Mouse (Mus musculus) G1E (cell line): Measurements from ENCODE around the gene Ttl. TPM values are rescaled to one million over a fixed set of nuclear protein-coding genes. Genes with fewer than 3 reads are reported as not detected.

ENCODE experiments used
- ATAC-seq: 2 replicates; pipeline ENCODE4 v1.8.0; 2016; ENCODE audit warnings: mild to moderate bottlenecking; ENCODE audit not compliant: insufficient number of reproducible peaks, poor library complexity, low FRiP score, severe bottlenecking; ENCODE audit errors: extremely low read depth
- DNase-seq: peaks from one replicate; pipeline ENCODE4 v3.0.0; 2012; ENCODE audit warnings: low spot score
- H3K27me3 ChIP-seq: 2 replicates; pipeline ENCODE4 v1.6.1; 2012; ENCODE audit warnings: mild to moderate bottlenecking, low read length, inconsistent platforms; ENCODE audit not compliant: insufficient read depth
- H3K36me3 ChIP-seq: replicated peaks from 2 replicates; pipeline ENCODE3; 2012; ENCODE audit warnings: mild to moderate bottlenecking, inconsistent platforms
- H3K4me1 ChIP-seq: 2 replicates; pipeline ENCODE4 v1.6.1; 2012; ENCODE audit warnings: low read depth, low read length, inconsistent platforms, mixed read lengths; ENCODE audit not compliant: insufficient read depth
- H3K4me3 ChIP-seq: 2 replicates; pipeline ENCODE4 v1.5.1; 2012; ENCODE audit warnings: low read depth, mild to moderate bottlenecking, inconsistent platforms, low read length, moderate library complexity, mixed read lengths
- H3K9me3 ChIP-seq: replicated peaks from 2 replicates; pipeline ENCODE4 v1.6.1; 2012; ENCODE audit warnings: inconsistent platforms
- CTCF ChIP-seq: IDR thresholded peaks from 2 replicates; pipeline ENCODE4 v1.5.1; 2012; ENCODE audit warnings: low read depth, low read length, inconsistent platforms, mixed read lengths
- GATA1 ChIP-seq: IDR thresholded peaks from 2 replicates; pipeline ENCODE4 v1.6.1; 2012; ENCODE audit warnings: borderline replicate concordance, low read length, inconsistent platforms, mixed read lengths
- GATA2 ChIP-seq: IDR thresholded peaks from 2 replicates; pipeline ENCODE4 v1.6.1; 2012; ENCODE audit warnings: low read depth, low read length, inconsistent platforms, borderline replicate concordance
- POLR2AphosphoS5 ChIP-seq: IDR thresholded peaks from 2 replicates; pipeline ENCODE4 v1.6.1; 2012; ENCODE audit warnings: low read depth, low read length, inconsistent platforms; ENCODE audit not compliant: insufficient replicate concordance
- TAL1 ChIP-seq: conservative IDR thresholded peaks from 2 replicates; pipeline ENCODE4 v1.6.1; 2012; ENCODE audit warnings: low read depth, low read length, inconsistent platforms, mixed read lengths
- polyA plus RNA-seq: library from polyadenylated mRNA; stranded (reverse); fragments of >175 nt; gene quantifications from 2 replicates; pipeline ENCODE4 v1.2.3, GENCODE M21; 2012
- total RNA-seq, 2 experiments: library from RNA; stranded (forward) in 1 of 2; stranded (reverse) in 1 of 2; fragments of 200-1000 nt in 1 of 2; fragments of >200 nt in 1 of 2; fragmentation: Nextera tagmentation in 1 of 2; gene quantifications; 2 replicates each; pipeline ENCODE4 v1.2.3; 2014 to 2017

The Ttl gene
- total and polyA plus RNA-seq, 3 experiments, result 0.11 TPM; not detected in 2

GRCm38 (mm10) chr2:129118061-129118460, 52.3 kb downstream of the Ttl start:
- Histone ChIP-seq H3K4me1 (peaks cover 4% of the 10 kb centered on the region), H3K4me3 (no peak overlapping the region), H3K27me3 (no peaks in the 10 kb centered on the region), H3K9me3 (no peaks in the 10 kb centered on the region), H3K36me3 (peaks cover 100% of the 10 kb centered on the region)
- ATAC-seq (no peak), DNase-seq (no peak)
- TF ChIP-seq GATA1 (no peak), GATA2 (no peak), CTCF (no peak), TAL1 (no peak), POLR2AphosphoS5 (no peak)

- no peaks in the 10 kb centered on the region for H3K27me3 ChIP-seq
- no peak overlapping the region for H3K4me3 ChIP-seq
- no peaks in the 10 kb centered on the region for H3K9me3 ChIP-seq
- peaks cover 12% of the 10 kb centered on the region for H3K4me1 ChIP-seq
- H3K36me3 ChIP-seq, result peaks cover 99% of the 10 kb centered on the region
- DNase-seq (no peak), ATAC-seq (no peak)
- TF ChIP-seq CTCF, result no peak
- no peak for TF ChIP-seq GATA1
- TF ChIP-seq POLR2AphosphoS5, result no peak
- TF ChIP-seq TAL1, result no peak
- TF ChIP-seq GATA2, result no peak
These were observed 56.2 kb downstream of the Ttl start for GRCm38 (mm10) chr2:129121986-129122385.

- Histone ChIP-seq H3K4me1 (peaks cover 40% of the 10 kb centered on the region), H3K36me3 (peaks cover 79% of the 10 kb centered on the region), H3K9me3 (no peaks in the 10 kb centered on the region), H3K27me3 (no peaks in the 10 kb centered on the region), H3K4me3 (peak within 1 kb of the TSS; percentile 74)
- peak; percentile 93 for DNase-seq
- peak; percentile 97 for ATAC-seq
- no peak for TF ChIP-seq TAL1
- TF ChIP-seq POLR2AphosphoS5, result no peak
- no peak for TF ChIP-seq GATA2
- no peak for TF ChIP-seq GATA1
- no peak for TF ChIP-seq CTCF
These were observed 63.7 kb downstream of the Ttl start, which contains the start of gene Chchd5 for GRCm38 (mm10) chr2:129129412-129129929. Gene Chchd5 (plus strand): TSS chr2:129129700.

- Histone ChIP-seq H3K27me3 (no peaks in the 10 kb centered on the region), H3K4me1 (peaks cover 40% of the 10 kb centered on the region), H3K36me3 (peaks cover 73% of the 10 kb centered on the region), H3K4me3 (peak overlapping the region; percentile 74), H3K9me3 (no peaks in the 10 kb centered on the region)
- no peak for DNase-seq
- ATAC-seq, result no peak
- TF ChIP-seq GATA1, result no peak
- no peak for TF ChIP-seq CTCF
- no peak for TF ChIP-seq POLR2AphosphoS5
- no peak for TF ChIP-seq GATA2
- no peak for TF ChIP-seq TAL1
These were observed 64.3 kb downstream of the Ttl start for GRCm38 (mm10) chr2:129129987-129130545.

GRCm38 (mm10) chr2:129130776-129131175, 65.0 kb downstream of the Ttl start:
- no peaks in the 10 kb centered on the region for H3K27me3 ChIP-seq
- TF ChIP-seq CTCF (no peak), GATA2 (no peak), TAL1 (no peak), GATA1 (no peak), POLR2AphosphoS5 (no peak)
- H3K4me1 ChIP-seq, result peaks cover 33% of the 10 kb centered on the region
- peak overlapping the region; percentile 74 for H3K4me3 ChIP-seq
- no peak for DNase-seq
- H3K9me3 ChIP-seq, result no peaks in the 10 kb centered on the region
- peaks cover 66% of the 10 kb centered on the region for H3K36me3 ChIP-seq
- no peak for ATAC-seq

- peaks cover 52% of the 10 kb centered on the region for H3K36me3 ChIP-seq
- H3K4me3 ChIP-seq, result no peak overlapping the region
- DNase-seq (no peak), ATAC-seq (no peak)
- H3K27me3 ChIP-seq, result no peaks in the 10 kb centered on the region
- peaks cover 32% of the 10 kb centered on the region for H3K4me1 ChIP-seq
- TF ChIP-seq POLR2AphosphoS5, result no peak
- no peak for TF ChIP-seq GATA1
- no peak for TF ChIP-seq TAL1
- TF ChIP-seq GATA2, result no peak
- TF ChIP-seq CTCF, result no peak
- H3K9me3 ChIP-seq, result no peaks in the 10 kb centered on the region
These were observed 66.5 kb downstream of the Ttl start for GRCm38 (mm10) chr2:129132231-129132630.
